Mouse (Mus musculus): ENCODE results near the gene Spred2. TPM values are rescaled to one million over a fixed set of nuclear protein-coding genes. Genes with fewer than 3 reads are reported as not detected.

The Spred2 gene
- polyA plus RNA-seq, 1 experiment = 0.58 TPM

- peaks cover 17% of the 10 kb centered on the region for H3K4me1 ChIP-seq (ENCODE audit: control insufficient read depth)
- H3K36me3 ChIP-seq (ENCODE audit: control insufficient read depth) = peaks cover 2% of the 10 kb centered on the region; the same call in 1 of the 2 replicates
- no peaks in the 10 kb centered on the region for H3K27me3 ChIP-seq (ENCODE audit: control insufficient read depth)
- no peak for TF ChIP-seq GATA1 (IDR thresholded peaks at IDR 0.05; ENCODE audit: low read length)
- no peak for TF ChIP-seq TAL1 (IDR thresholded peaks at IDR 0.05; ENCODE audit: low read length)
- no peaks in the 10 kb centered on the region for H3K9me3 ChIP-seq (ENCODE audit: control insufficient read depth, low read length)
- H3K4me3 ChIP-seq (replicated peaks) = no peak overlapping the region
Measured at GRCm38 (mm10) chr11:19932983-19933511, 8.9 kb downstream of the Spred2 start.

- Histone ChIP-seq H3K4me1 (ENCODE audit: control insufficient read depth) (peaks cover 2% of the 10 kb centered on the region; the same call in 1 of the 2 replicates), H3K9me3 (ENCODE audit: control insufficient read depth, low read length) (no peaks in the 10 kb centered on the region), H3K27me3 (ENCODE audit: control insufficient read depth) (no peaks in the 10 kb centered on the region), H3K4me3 (replicated peaks) (no peak overlapping the region), H3K36me3 (ENCODE audit: control insufficient read depth) (peaks cover 2% of the 10 kb centered on the region; the same call in 1 of the 2 replicates)
- TF ChIP-seq TAL1 (IDR thresholded peaks at IDR 0.05; ENCODE audit: low read length) (no peak), GATA1 (IDR thresholded peaks at IDR 0.05; ENCODE audit: low read length) (no peak)
Measured at GRCm38 (mm10) chr11:19935524-19936354, 11.6 kb downstream of the Spred2 start.

GRCm38 (mm10) chr11:19938456-19939004, 14.4 kb downstream of the Spred2 start:
- no peak for TF ChIP-seq GATA1 (IDR thresholded peaks at IDR 0.05; ENCODE audit: low read length)
- no peak for TF ChIP-seq TAL1 (IDR thresholded peaks at IDR 0.05; ENCODE audit: low read length)
- no peak overlapping the region for H3K4me3 ChIP-seq (replicated peaks)
- peaks cover 2% of the 10 kb centered on the region; the same call in 1 of the 2 replicates for H3K4me1 ChIP-seq (ENCODE audit: control insufficient read depth)
- H3K36me3 ChIP-seq (ENCODE audit: control insufficient read depth) = peaks cover 2% of the 10 kb centered on the region; the same call in 1 of the 2 replicates
- no peaks in the 10 kb centered on the region for H3K27me3 ChIP-seq (ENCODE audit: control insufficient read depth)
- H3K9me3 ChIP-seq (ENCODE audit: control insufficient read depth, low read length) = no peaks in the 10 kb centered on the region

- Histone ChIP-seq H3K4me1 (ENCODE audit: control insufficient read depth) (peaks cover 2% of the 10 kb centered on the region; the same call in 1 of the 2 replicates), H3K4me3 (replicated peaks) (no peak overlapping the region), H3K9me3 (ENCODE audit: control insufficient read depth, low read length) (no peaks in the 10 kb centered on the region), H3K36me3 (ENCODE audit: control insufficient read depth) (peaks cover 2% of the 10 kb centered on the region; the same call in 1 of the 2 replicates), H3K27me3 (ENCODE audit: control insufficient read depth) (no peaks in the 10 kb centered on the region)
- TF ChIP-seq GATA1 (IDR thresholded peaks at IDR 0.05; ENCODE audit: low read length) (no peak), TAL1 (IDR thresholded peaks at IDR 0.05; ENCODE audit: low read length) (no peak)
Measured at GRCm38 (mm10) chr11:19939305-19939730, 15.1 kb downstream of the Spred2 start.

GRCm38 (mm10) chr11:19939831-19940230, 15.7 kb downstream of the Spred2 start:
- Histone ChIP-seq H3K27me3 (ENCODE audit: control insufficient read depth) (no peaks in the 10 kb centered on the region), H3K36me3 (ENCODE audit: control insufficient read depth) (peaks cover under 1% of the 10 kb centered on the region), H3K9me3 (ENCODE audit: control insufficient read depth, low read length) (no peaks in the 10 kb centered on the region), H3K4me1 (ENCODE audit: control insufficient read depth) (peaks cover 2% of the 10 kb centered on the region; the same call in 1 of the 2 replicates), H3K4me3 (replicated peaks) (no peak overlapping the region)
- TF ChIP-seq TAL1 (IDR thresholded peaks at IDR 0.05; ENCODE audit: low read length) = no peak
- TF ChIP-seq GATA1 (IDR thresholded peaks at IDR 0.05; ENCODE audit: low read length) = no peak

- Histone ChIP-seq H3K36me3 (ENCODE audit: control insufficient read depth) (peaks cover 11% of the 10 kb centered on the region), H3K9me3 (ENCODE audit: control insufficient read depth, low read length) (peaks cover 5% of the 10 kb centered on the region), H3K27me3 (ENCODE audit: control insufficient read depth) (no peaks in the 10 kb centered on the region), H3K4me1 (ENCODE audit: control insufficient read depth) (peaks cover 2% of the 10 kb centered on the region; the same call in 1 of the 2 replicates), H3K4me3 (replicated peaks) (no peak overlapping the region)
- TF ChIP-seq GATA1 (IDR thresholded peaks at IDR 0.05; ENCODE audit: low read length) (no peak), TAL1 (IDR thresholded peaks at IDR 0.05; ENCODE audit: low read length) (no peak)
Measured at GRCm38 (mm10) chr11:19941156-19941777, 17.1 kb downstream of the Spred2 start.

GRCm38 (mm10) chr11:19941978-19942377, 17.8 kb downstream of the Spred2 start:
- Histone ChIP-seq H3K9me3 (ENCODE audit: control insufficient read depth, low read length) (peaks cover 5% of the 10 kb centered on the region), H3K27me3 (ENCODE audit: control insufficient read depth) (no peaks in the 10 kb centered on the region), H3K4me3 (replicated peaks) (no peak overlapping the region), H3K36me3 (ENCODE audit: control insufficient read depth) (peaks cover 13% of the 10 kb centered on the region), H3K4me1 (ENCODE audit: control insufficient read depth) (peaks cover 2% of the 10 kb centered on the region; the same call in 1 of the 2 replicates)
- TF ChIP-seq TAL1 (IDR thresholded peaks at IDR 0.05; ENCODE audit: low read length) (no peak), GATA1 (IDR thresholded peaks at IDR 0.05; ENCODE audit: low read length) (no peak)

GRCm38 (mm10) chr11:19943753-19944152, 19.6 kb downstream of the Spred2 start:
- no peak overlapping the region for H3K4me3 ChIP-seq (replicated peaks)
- TF ChIP-seq TAL1 (IDR thresholded peaks at IDR 0.05; ENCODE audit: low read length) (no peak), GATA1 (IDR thresholded peaks at IDR 0.05; ENCODE audit: low read length) (no peak)
- H3K4me1 ChIP-seq (ENCODE audit: control insufficient read depth) = peaks cover 5% of the 10 kb centered on the region; the same call in 1 of the 2 replicates
- peaks cover 5% of the 10 kb centered on the region for H3K9me3 ChIP-seq (ENCODE audit: control insufficient read depth, low read length)
- H3K27me3 ChIP-seq (ENCODE audit: control insufficient read depth) = no peaks in the 10 kb centered on the region
- peaks cover 15% of the 10 kb centered on the region for H3K36me3 ChIP-seq (ENCODE audit: control insufficient read depth)
